In genomic region chr8:3221960-3222635, GRCm38 (mm10) we compare ENCODE assay signal across 9 mouse cellular contexts. TPM values are rescaled to one million over a fixed set of nuclear protein-coding genes. Genes with fewer than 3 reads are reported as not detected.
A peak's percentile ranks its signal among the peaks of the same experiment; 100 is the strongest.
DNase-seq lines count a peak whose midpoint lies in the region; ATAC-seq lines count a peak whose summit lies in the region.
"Had no signal": no experiment of that assay in that cellular context is flagged by ENCODE, and none has a peak within 500 bp of the region (broad histone marks: within the 10 kb centered on the region; RNA-seq: fewer than 3 reads in every experiment).

No protein-coding gene starts in this region.

- no peaks in the 10 kb centered on the region for H3K9me3 ChIP-seq in kidney, embryonic 15.5 days (replicated peaks)
- no peaks in the 10 kb centered on the region for H3K9me3 ChIP-seq in embryonic facial prominence, embryonic 14.5 days (ENCODE audit: control insufficient read depth, low read length)
- H3K9me3 ChIP-seq in limb, embryonic 10.5 days (replicated peaks): no peaks in the 10 kb centered on the region
- no peaks in the 10 kb centered on the region for H3K9me3 ChIP-seq in neural tube, embryonic 13.5 days
- H3K9me3 ChIP-seq: G1E had no signal

- H3K4me1 ChIP-seq in kidney, embryonic 15.5 days: peaks cover 38% of the 10 kb centered on the region
- H3K4me1 ChIP-seq in embryonic facial prominence, embryonic 14.5 days (ENCODE audit: control insufficient read depth, insufficient read depth, low read length): peaks cover 7% of the 10 kb centered on the region; the same call in 1 of the 2 replicates
- peaks cover 13% of the 10 kb centered on the region; the same call in 1 of the 2 replicates for H3K4me1 ChIP-seq in limb, embryonic 10.5 days
- H3K4me1 ChIP-seq in neural tube, embryonic 13.5 days (replicated peaks): peaks cover 33% of the 10 kb centered on the region

- H3K36me3 ChIP-seq in kidney, embryonic 15.5 days: no peaks in the 10 kb centered on the region
- no peaks in the 10 kb centered on the region for H3K36me3 ChIP-seq in embryonic facial prominence, embryonic 14.5 days (ENCODE audit: control insufficient read depth, insufficient read depth, low read length)
- H3K36me3 ChIP-seq in limb, embryonic 10.5 days: no peaks in the 10 kb centered on the region
- H3K36me3 ChIP-seq in neural tube, embryonic 13.5 days: no peaks in the 10 kb centered on the region
- H3K36me3 ChIP-seq: G1E had no signal

- H3K4me2 ChIP-seq in kidney, embryonic 15.5 days: peak overlapping the region; percentile 82
- peak overlapping the region; percentile 61 for H3K4me2 ChIP-seq in embryonic facial prominence, embryonic 14.5 days (ENCODE audit: low read depth, low read length)
- peak overlapping the region; percentile 77 for H3K4me2 ChIP-seq in neural tube, embryonic 13.5 days

- peak overlapping the region; percentile 54 for H3K4me3 ChIP-seq in kidney, embryonic 15.5 days (replicated peaks)
- peak overlapping the region; percentile 48 for H3K4me3 ChIP-seq in embryonic facial prominence, embryonic 14.5 days (ENCODE audit: low read depth, low read length)
- H3K4me3 ChIP-seq in limb, embryonic 10.5 days: peak overlapping the region; percentile 62
- H3K4me3 ChIP-seq in neural tube, embryonic 13.5 days: peak overlapping the region; percentile 58

- 73% methylated on average over 6 of the region's 6 CpGs for WGBS in kidney, embryonic 15.5 days
- WGBS in embryonic facial prominence, embryonic 14.5 days: 80% methylated on average over 6 of the region's 6 CpGs
- 84% methylated on average over 6 of the region's 6 CpGs for WGBS in limb, embryonic 10.5 days
- 76% methylated on average over 6 of the region's 6 CpGs for WGBS in neural tube, embryonic 13.5 days

- no peak overlapping the region for H3K9ac ChIP-seq in kidney, embryonic 15.5 days
- H3K9ac ChIP-seq in embryonic facial prominence, embryonic 14.5 days (ENCODE audit: low read depth, low read length): no peak overlapping the region; the same call in 1 of the 2 replicates
- peak overlapping the region; percentile 84 for H3K9ac ChIP-seq in neural tube, embryonic 13.5 days

- DNase-seq in kidney, postnatal 14 days: no peak
- no peak for DNase-seq in embryonic facial prominence, embryonic 14.5 days (ENCODE audit: low spot score)
- no peak for DNase-seq in limb, embryonic 10.5 days (ENCODE audit: low spot score)
- no peak for DNase-seq in cerebellum, postnatal 4 days (ENCODE audit: low spot score in 2 of 2)
- DNase-seq in gastrocnemius, postnatal 10 days: no peak
- no peak for DNase-seq in frontal cortex, postnatal 10 days (ENCODE audit: low spot score in 2 of 2)

- H3K27me3 ChIP-seq in kidney, embryonic 15.5 days: no peaks in the 10 kb centered on the region
- H3K27me3 ChIP-seq in embryonic facial prominence, embryonic 14.5 days (replicated peaks; ENCODE audit: control insufficient read depth, insufficient read depth, low read length): no peaks in the 10 kb centered on the region
- no peaks in the 10 kb centered on the region for H3K27me3 ChIP-seq in limb, embryonic 10.5 days (ENCODE audit: low read depth, poor library complexity, severe bottlenecking)
- no peaks in the 10 kb centered on the region for H3K27me3 ChIP-seq in neural tube, embryonic 13.5 days

- no peak for ATAC-seq in kidney, embryonic 15.5 days (replicated peaks; ENCODE audit: low FRiP score)
- no peak for ATAC-seq in embryonic facial prominence, embryonic 14.5 days (ENCODE audit: low read depth)
- ATAC-seq in neural tube, embryonic 13.5 days (ENCODE audit: low read depth): no peak

- H3K27ac ChIP-seq in kidney, embryonic 15.5 days: peak overlapping the region; percentile 91
- H3K27ac ChIP-seq in embryonic facial prominence, embryonic 14.5 days (replicated peaks; ENCODE audit: low read depth, low read length): no peak overlapping the region
- H3K27ac ChIP-seq in limb, embryonic 10.5 days: peak overlapping the region; percentile 91
- peak overlapping the region; percentile 95 for H3K27ac ChIP-seq in neural tube, embryonic 13.5 days (replicated peaks)

RNA-seq across cellular contexts. Expression of gene Insr, which starts 57.3 kb away (rescaled TPM):
- 35.5 and 36.5 TPM in 2 replicates for polyA plus RNA-seq in kidney, embryonic 15.5 days (2015; fragmentation: Nextera tagmentation; extraction: Ambion mirVana)
- polyA plus RNA-seq in embryonic facial prominence, embryonic 14.5 days (2014; fragmentation: Nextera tagmentation; extraction: Ambion mirVana): 30.3 and 31.8 TPM in 2 replicates
- 27.5 and 32.6 TPM in 2 replicates for polyA plus RNA-seq in limb, embryonic 10.5 days (2016; fragmentation: Nextera tagmentation; extraction: Ambion mirVana)
- 52.0 and 53.5 TPM in 2 replicates for polyA plus RNA-seq in neural tube, embryonic 13.5 days (2015; fragmentation: Nextera tagmentation; extraction: Ambion mirVana)
- total RNA-seq in gastrocnemius, postnatal 10 days (2021): 10 to 100 TPM; 44.6 to 50.4 TPM
